Mouse (Mus musculus) testis, adult 2 months (tissue): ENCODE measurements around the gene Slc5a10. TPM values are rescaled to one million over a fixed set of nuclear protein-coding genes. Genes with fewer than 3 reads are reported as not detected.

Experiments
- H3K27ac ChIP-seq: fragments of 200-500 bp; 2 replicates; pipeline ENCODE4 v1.5.1; 2012; ENCODE audit warnings: low read depth, low read length; ENCODE audit not compliant: control insufficient read depth, insufficient read depth
- H3K27me3 ChIP-seq: fragments of 200-500 bp; 2 replicates; pipeline ENCODE4 v1.6.1; 2012; ENCODE audit warnings: mild to moderate bottlenecking, low read length, moderate library complexity; ENCODE audit not compliant: control insufficient read depth, insufficient read depth
- H3K36me3 ChIP-seq: fragments of 200-500 bp; 2 replicates; pipeline ENCODE4 v1.6.1; 2012; ENCODE audit warnings: mild to moderate bottlenecking, low read length; ENCODE audit not compliant: control insufficient read depth, insufficient read depth
- H3K4me1 ChIP-seq: fragments of 200-500 bp; 2 replicates; pipeline ENCODE4 v1.6.1; 2012; ENCODE audit warnings: low read length; ENCODE audit not compliant: control insufficient read depth, insufficient read depth
- H3K4me3 ChIP-seq: fragments of 200-500 bp; 2 replicates; pipeline ENCODE4 v1.5.1; 2012; ENCODE audit warnings: low read depth, mild to moderate bottlenecking, low read length, moderate library complexity, mixed read lengths; ENCODE audit not compliant: control insufficient read depth
- CTCF ChIP-seq: fragments of 200-500 bp; IDR thresholded peaks from 2 replicates; pipeline ENCODE4 v1.5.1; 2012; ENCODE audit warnings: low read depth, mild to moderate bottlenecking, inconsistent platforms, low read length, moderate library complexity; ENCODE audit not compliant: control insufficient read depth, insufficient read depth, insufficient replicate concordance
- POLR2A ChIP-seq: fragments of 200-500 bp; IDR thresholded peaks from 2 replicates; pipeline ENCODE4 v1.6.1; 2012; ENCODE audit warnings: low read depth, mild to moderate bottlenecking, inconsistent platforms, low read length, moderate library complexity; ENCODE audit not compliant: control insufficient read depth
- polyA plus RNA-seq: library from polyadenylated mRNA; depleted of rRNA; stranded (reverse); fragments of >200 nt; gene quantifications from 2 replicates; pipeline ENCODE4 v1.2.3, GENCODE M21; 2012

Slc5a10 gene
- polyA plus RNA-seq, 1 experiment = 0.27 TPM

- no peaks in the 10 kb centered on the region for H3K27me3 ChIP-seq
- peaks cover 11% of the 10 kb centered on the region for H3K4me1 ChIP-seq
- no peak for TF ChIP-seq POLR2A
- no peak for TF ChIP-seq CTCF
- H3K4me3 ChIP-seq = no peak overlapping the region
- H3K36me3 ChIP-seq = no peaks in the 10 kb centered on the region
- no peak overlapping the region for H3K27ac ChIP-seq
These were observed 72.5 kb downstream of the Slc5a10 start for GRCm38 (mm10) chr11:61647956-61648748.

GRCm38 (mm10) chr11:61647110-61647910 is 73.3 kb downstream of the Slc5a10 start:
- Histone ChIP-seq H3K27me3 (no peaks in the 10 kb centered on the region), H3K4me3 (no peak overlapping the region), H3K36me3 (no peaks in the 10 kb centered on the region), H3K27ac (no peak overlapping the region), H3K4me1 (peaks cover 11% of the 10 kb centered on the region)
- TF ChIP-seq POLR2A = no peak
- no peak for TF ChIP-seq CTCF

GRCm38 (mm10) chr11:61646499-61647039 is 74.1 kb downstream of the Slc5a10 start:
- no peaks in the 10 kb centered on the region for H3K36me3 ChIP-seq
- no peak overlapping the region for H3K27ac ChIP-seq
- peaks cover 11% of the 10 kb centered on the region for H3K4me1 ChIP-seq
- no peak overlapping the region for H3K4me3 ChIP-seq
- TF ChIP-seq POLR2A (no peak), CTCF (no peak)
- no peaks in the 10 kb centered on the region for H3K27me3 ChIP-seq

GRCm38 (mm10) chr11:61645357-61645857 is 75.2 kb downstream of the Slc5a10 start:
- H3K36me3 ChIP-seq = no peaks in the 10 kb centered on the region
- peaks cover 11% of the 10 kb centered on the region for H3K4me1 ChIP-seq
- H3K4me3 ChIP-seq = no peak overlapping the region
- H3K27ac ChIP-seq = no peak overlapping the region
- H3K27me3 ChIP-seq = no peaks in the 10 kb centered on the region
- TF ChIP-seq POLR2A (no peak), CTCF (no peak)

GRCm38 (mm10) chr11:61644576-61645326 is 75.9 kb downstream of the Slc5a10 start:
- Histone ChIP-seq H3K4me3 (no peak overlapping the region), H3K27me3 (no peaks in the 10 kb centered on the region), H3K4me1 (peaks cover 11% of the 10 kb centered on the region), H3K27ac (peak overlapping the region; percentile 49; the same call in 1 of the 2 replicates), H3K36me3 (no peaks in the 10 kb centered on the region)
- TF ChIP-seq POLR2A = no peak
- no peak for TF ChIP-seq CTCF

- H3K4me1 ChIP-seq = peaks cover 11% of the 10 kb centered on the region
- H3K36me3 ChIP-seq = no peaks in the 10 kb centered on the region
- no peaks in the 10 kb centered on the region for H3K27me3 ChIP-seq
- H3K27ac ChIP-seq = no peak overlapping the region
- H3K4me3 ChIP-seq = no peak overlapping the region
- TF ChIP-seq POLR2A (no peak), CTCF (no peak)
These were observed 77.3 kb downstream of the Slc5a10 start for GRCm38 (mm10) chr11:61643184-61643961.
